In the genomic region with DNA sequence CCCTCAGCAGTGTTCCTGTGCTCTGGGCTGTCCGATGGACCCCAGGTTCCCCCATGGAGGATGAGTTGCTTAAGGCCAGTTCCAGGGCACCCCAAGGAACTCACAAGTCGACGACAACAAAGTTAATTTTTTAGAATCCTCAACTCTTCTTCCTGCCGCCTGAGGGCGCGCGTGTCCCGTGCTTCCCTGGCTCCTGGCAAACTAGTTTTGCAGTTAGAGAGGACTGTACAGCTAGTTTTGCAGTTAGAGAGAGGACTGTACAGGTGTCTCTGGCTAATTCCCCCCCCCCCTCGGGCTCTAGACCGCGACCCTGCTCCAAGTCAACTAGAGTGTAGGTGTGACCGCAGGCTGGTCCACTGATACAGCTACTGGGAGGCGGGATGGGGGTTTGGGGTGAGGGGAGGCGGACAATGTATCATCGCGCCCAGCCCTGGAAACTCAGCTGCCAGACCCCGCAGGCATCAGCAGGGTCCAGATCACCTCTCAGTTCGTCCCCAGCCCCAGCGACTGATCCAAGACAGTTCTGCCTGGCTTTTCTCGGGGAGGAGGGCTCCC, we compare ENCODE assay signal across 8 mouse cellular contexts. TPM values are rescaled to one million over a fixed set of nuclear protein-coding genes. Genes with fewer than 3 reads are reported as not detected.
DNase-seq lines count a peak whose midpoint lies in the region; ATAC-seq lines count a peak whose summit lies in the region.

No protein-coding gene starts in this region.

- no peaks in the 10 kb centered on the region for H3K27me3 ChIP-seq in embryonic facial prominence, embryonic 11.5 days (ENCODE audit: control insufficient read depth, insufficient read depth, low read length)
- no peaks in the 10 kb centered on the region for H3K27me3 ChIP-seq in heart, embryonic 16.5 days (ENCODE audit: control insufficient read depth, insufficient read depth, low read length)

- H3K27ac ChIP-seq in embryonic facial prominence, embryonic 11.5 days (replicated peaks; ENCODE audit: low read depth, low read length): no peak overlapping the region
- H3K27ac ChIP-seq in heart, embryonic 16.5 days (ENCODE audit: low read length): no peak overlapping the region

- H3K9ac ChIP-seq in embryonic facial prominence, embryonic 11.5 days (replicated peaks; ENCODE audit: low read length): no peak overlapping the region
- peak overlapping the region; percentile 96; the same call in 1 of the 2 replicates for H3K9ac ChIP-seq in heart, embryonic 16.5 days (ENCODE audit: low read length)

- intact Hi-C loops in left cerebral cortex, postnatal 36 days (cut with DNase I): loop anchor here (2.0 to 5.0 kb wide), 3 partner anchors 50 to 360 kb away; partner anchors contain the start of gene Ube2g2

- H3K9me3 ChIP-seq in embryonic facial prominence, embryonic 11.5 days (replicated peaks; ENCODE audit: control insufficient read depth, low read length): no peaks in the 10 kb centered on the region
- no peaks in the 10 kb centered on the region for H3K9me3 ChIP-seq in heart, embryonic 16.5 days (replicated peaks; ENCODE audit: control insufficient read depth, low read length)

- DNase-seq in adrenal gland, adult (ENCODE audit: inconsistent age in 2 of 2, low spot score in 1 of 2): peak; percentile 70 to 85
- DNase-seq in adrenal gland, adult 8-10 months: no peak
- DNase-seq in adrenal gland, postnatal 14 days: peak; percentile 86
- peak; percentile 75 for DNase-seq in embryonic facial prominence, embryonic 11.5 days (ENCODE audit: low spot score)
- DNase-seq in left cerebral cortex, postnatal 36 days (ENCODE audit: low spot score in 2 of 2): peak; percentile 53 to 55
- peak; percentile 80 for DNase-seq in mesoderm, embryonic 11.5 days (ENCODE audit: low read depth, low spot score)
- DNase-seq in spleen, postnatal 10 days (ENCODE audit: low spot score in 2 of 2): peak; percentile 61 to 84

- WGBS in embryonic facial prominence, embryonic 11.5 days: 20% methylated on average over 20 of the region's 20 CpGs
- 22% methylated on average over 20 of the region's 20 CpGs for WGBS in heart, embryonic 16.5 days

- no peaks in the 10 kb centered on the region; the same call in 1 of the 2 replicates for H3K36me3 ChIP-seq in embryonic facial prominence, embryonic 11.5 days (replicated peaks; ENCODE audit: control insufficient read depth, insufficient read depth, low read depth, low read length)
- peaks cover 11% of the 10 kb centered on the region for H3K36me3 ChIP-seq in heart, embryonic 16.5 days (ENCODE audit: control insufficient read depth, insufficient read depth)

- ATAC-seq in embryonic facial prominence, embryonic 11.5 days (replicated peaks; ENCODE audit: insufficient number of reproducible peaks, low FRiP score, low TSS enrichment, low read depth): 0 out of 2 replicates have a peak, but pooled peaks have one; percentile 16
- ATAC-seq in heart, embryonic 16.5 days (replicated peaks; ENCODE audit: extremely low read depth, insufficient read depth, low FRiP score): no peak; the same call in 1 of the 2 replicates

- no peak overlapping the region for H3K4me2 ChIP-seq in embryonic facial prominence, embryonic 11.5 days (ENCODE audit: low read depth, low read length)
- peak overlapping the region; percentile 91; the same call in 1 of the 2 replicates for H3K4me2 ChIP-seq in heart, embryonic 16.5 days (ENCODE audit: low read depth, low read length)

- H3K4me3 ChIP-seq in embryonic facial prominence, embryonic 11.5 days (ENCODE audit: low read depth, low read length): no peak overlapping the region
- H3K4me3 ChIP-seq in heart, embryonic 16.5 days (ENCODE audit: low read length): no peak overlapping the region

- no peaks in the 10 kb centered on the region for H3K4me1 ChIP-seq in embryonic facial prominence, embryonic 11.5 days (ENCODE audit: control insufficient read depth, insufficient read depth, low read length)
- peaks cover 16% of the 10 kb centered on the region for H3K4me1 ChIP-seq in heart, embryonic 16.5 days (ENCODE audit: control insufficient read depth, insufficient read depth, low read length)

RNA-seq across cellular contexts. Expression of gene Fam207a, which starts 1.6 kb away (rescaled TPM):
- 10 to 100 TPM; 20.4 to 28.8 (median 24.8) TPM for total RNA-seq in adrenal gland, adult 8-10 months (2022)
- total RNA-seq in adrenal gland, postnatal 14 days (2021): 21.6 and 27.2 TPM in 2 replicates
- polyA plus RNA-seq in embryonic facial prominence, embryonic 11.5 days (2014; fragmentation: Nextera tagmentation; extraction: Ambion mirVana): 40.6 and 42.3 TPM in 2 replicates
- polyA plus RNA-seq in heart, embryonic 16.5 days (2015; fragmentation: Nextera tagmentation; extraction: Ambion mirVana): 23.2 and 24.5 TPM in 2 replicates
- 10 to 100 TPM; 33.7 to 33.8 TPM for total RNA-seq in left cerebral cortex, postnatal 36 days (2021)

RNA-seq across cellular contexts. Expression of gene Itgb2, which starts 12.9 kb away (rescaled TPM):
- total RNA-seq in adrenal gland, adult 8-10 months (2022): 10 to 100 TPM in 3 of 4 experiments, 1 to 10 TPM in 1; 8.6 to 16.8 (median 13.5) TPM
- total RNA-seq in adrenal gland, postnatal 14 days (2021): 5.8 and 16.0 TPM in 2 replicates
- 1.3 and 1.4 TPM in 2 replicates for polyA plus RNA-seq in embryonic facial prominence, embryonic 11.5 days (2014; fragmentation: Nextera tagmentation; extraction: Ambion mirVana)
- 4.7 and 8.7 TPM in 2 replicates for polyA plus RNA-seq in heart, embryonic 16.5 days (2015; fragmentation: Nextera tagmentation; extraction: Ambion mirVana)
- 1 to 10 TPM; 2.9 to 3.4 TPM for total RNA-seq in left cerebral cortex, postnatal 36 days (2021)
